Mouse (Mus musculus): Measurements from ENCODE around the gene Acap1.

GRCm38 (mm10) chr11:69871822-69872221 lies 23.5 kb downstream of the Acap1 start:
- TF ChIP-seq CTCF (IDR thresholded peaks at IDR 0.05; ENCODE audit: low read depth), result no peak
- TF ChIP-seq EP300 (optimal IDR thresholded peaks at IDR 0.05), result no peak

Data from stomach, postnatal 0 days (tissue).